Mouse (Mus musculus) myocyte (in vitro differentiated cells): ENCODE measurements around the gene Xpo1. TPM values are rescaled to one million over a fixed set of nuclear protein-coding genes. Genes with fewer than 3 reads are reported as not detected.
"Not testable (repeated sequence)": the region's sequence is repeated elsewhere in the genome, so short reads cannot be mapped to it uniquely, and the experiment has no call there.

Experiments used
- H3K27me3 ChIP-seq: one replicate; pipeline ENCODE4 v1.6.1; 2011; ENCODE audit not compliant: control insufficient read depth, insufficient read depth, insufficient read length
- H3K36me3 ChIP-seq: one replicate; pipeline ENCODE4 v1.6.1; 2011; ENCODE audit not compliant: control insufficient read depth, insufficient read depth
- H3K4me2 ChIP-seq: one replicate; pipeline ENCODE4 v1.6.1; 2011; ENCODE audit warnings: low read depth, control low read depth
- H3K4me3 ChIP-seq: one replicate; pipeline ENCODE4 v1.5.1; 2011; ENCODE audit warnings: mild to moderate bottlenecking, control low read depth, moderate library complexity
- H3K79me2 ChIP-seq: one replicate; pipeline ENCODE4 v1.6.1; 2011; ENCODE audit not compliant: control insufficient read depth, insufficient read depth
- H3ac ChIP-seq: one replicate; pipeline ENCODE4 v1.6.1; 2011; ENCODE audit not compliant: control insufficient read depth, insufficient read length
- CEBPB ChIP-seq: IDR thresholded peaks from 2 replicates; pipeline ENCODE4 v1.6.1; 2011; ENCODE audit warnings: mild to moderate bottlenecking, moderate library complexity; ENCODE audit not compliant: poor library complexity, insufficient read depth, severe bottlenecking
- E2F4 ChIP-seq: IDR thresholded peaks from one replicate; pipeline ENCODE4 v1.6.1; 2011; ENCODE audit warnings: mild to moderate bottlenecking, control low read depth, moderate library complexity; ENCODE audit not compliant: insufficient read depth
- MAX ChIP-seq: IDR thresholded peaks from one replicate; pipeline ENCODE4 v1.6.1; 2011; ENCODE audit warnings: low read depth, mild to moderate bottlenecking, control low read depth
- MYOD1 ChIP-seq, 3 experiments: IDR thresholded peaks; one replicate each; pipeline ENCODE4 v1.6.1; 2011; ENCODE audit warnings: control low read depth in 2 of 3, low read depth in 2 of 3, mild to moderate bottlenecking in 2 of 3, moderate library complexity in 1 of 3; ENCODE audit not compliant: insufficient read length in 2 of 3, control insufficient read depth in 1 of 3
- MYOG ChIP-seq, 3 experiments: IDR thresholded peaks; one replicate each; pipeline ENCODE4 v1.6.1; 2011; ENCODE audit warnings: control low read depth in 2 of 3, low read depth in 2 of 3, mild to moderate bottlenecking in 2 of 3; ENCODE audit not compliant: insufficient read length in 2 of 3, control insufficient read depth in 1 of 3, insufficient read depth in 1 of 3
- POLR2A ChIP-seq: IDR thresholded peaks from one replicate; pipeline ENCODE4 v1.6.1; 2011; ENCODE audit warnings: low read depth, mild to moderate bottlenecking, control low read depth, moderate library complexity; ENCODE audit not compliant: insufficient read length
- POLR2AphosphoS2 ChIP-seq: IDR thresholded peaks from one replicate; pipeline ENCODE4 v1.6.1; 2011; ENCODE audit warnings: low read depth, control low read depth; ENCODE audit not compliant: insufficient read length
- REST ChIP-seq: IDR thresholded peaks from one replicate; pipeline ENCODE4 v1.6.1; 2011; ENCODE audit warnings: mild to moderate bottlenecking, control low read depth, moderate library complexity; ENCODE audit not compliant: insufficient read depth, insufficient read length
- SRF ChIP-seq: IDR thresholded peaks from one replicate; pipeline ENCODE4 v1.6.1; 2011; ENCODE audit warnings: low read depth; ENCODE audit not compliant: control insufficient read depth, insufficient read length
- TCF12 ChIP-seq: IDR thresholded peaks from one replicate; pipeline ENCODE4 v1.6.1; 2011; ENCODE audit warnings: mild to moderate bottlenecking, control low read depth; ENCODE audit not compliant: poor library complexity, insufficient read depth, severe bottlenecking
- TCF3 ChIP-seq: IDR thresholded peaks from one replicate; pipeline ENCODE4 v1.6.1; 2011; ENCODE audit warnings: low read depth, control low read depth; ENCODE audit not compliant: insufficient read length
- USF1 ChIP-seq: IDR thresholded peaks from one replicate; pipeline ENCODE4 v1.6.1; 2011; ENCODE audit warnings: low read depth, mild to moderate bottlenecking, control low read depth, moderate library complexity
- polyA plus RNA-seq: library from polyadenylated mRNA; unstranded; fragments of >200 nt; fragmentation: generic; extraction: Trizol; gene quantifications from one replicate; pipeline ENCODE4 v1.2.1, GENCODE M21; 2012; ENCODE audit warnings: missing spikeins

Gene Xpo1
- polyA plus RNA-seq, 1 experiment = 20.8 TPM

DNA sequence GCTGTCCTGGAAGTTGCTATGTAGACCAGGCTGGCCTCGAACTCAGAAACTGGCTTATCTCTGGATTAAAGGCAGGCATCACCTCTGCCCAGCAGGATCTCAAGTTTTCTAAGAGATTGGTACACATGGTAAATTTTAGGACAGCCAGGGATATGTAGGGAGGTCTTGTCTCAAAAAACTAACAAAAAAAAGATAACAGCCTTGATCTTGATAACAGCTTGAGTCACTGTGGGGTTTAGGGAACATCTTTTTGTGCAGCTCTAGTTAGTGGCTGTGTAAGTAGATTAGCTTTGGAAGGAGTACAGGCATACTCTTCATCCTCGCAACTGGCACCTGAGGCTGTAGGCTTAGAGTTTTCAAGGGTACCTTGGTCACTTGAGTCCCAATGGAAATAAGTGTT lies 41.5 kb downstream of the Xpo1 start:
- Histone ChIP-seq H3K27me3 (no peaks in the 10 kb centered on the region), H3K79me2 (no peaks in the 10 kb centered on the region), H3ac (no peak overlapping the region), H3K36me3 (peaks cover 62% of the 10 kb centered on the region), H3K4me3 (no peak overlapping the region), H3K4me2 (no peak overlapping the region)
- TF ChIP-seq REST (no peak), MYOD1 (IDR thresholded peaks at IDR 0.05; ENCODE audit: control insufficient read depth in 1 of 3, insufficient read length in 2 of 3, low read depth in 2 of 3) (no peak), TCF12 (no peak), POLR2A (no peak), USF1 (no peak), CEBPB (no peak), MAX (no peak), E2F4 (no peak), POLR2AphosphoS2 (no peak), MYOG (IDR thresholded peaks at IDR 0.05; ENCODE audit: control insufficient read depth in 1 of 3, insufficient read depth in 1 of 3, insufficient read length in 2 of 3, low read depth in 2 of 3) (no peak), TCF3 (no peak), SRF (no peak)

DNA sequence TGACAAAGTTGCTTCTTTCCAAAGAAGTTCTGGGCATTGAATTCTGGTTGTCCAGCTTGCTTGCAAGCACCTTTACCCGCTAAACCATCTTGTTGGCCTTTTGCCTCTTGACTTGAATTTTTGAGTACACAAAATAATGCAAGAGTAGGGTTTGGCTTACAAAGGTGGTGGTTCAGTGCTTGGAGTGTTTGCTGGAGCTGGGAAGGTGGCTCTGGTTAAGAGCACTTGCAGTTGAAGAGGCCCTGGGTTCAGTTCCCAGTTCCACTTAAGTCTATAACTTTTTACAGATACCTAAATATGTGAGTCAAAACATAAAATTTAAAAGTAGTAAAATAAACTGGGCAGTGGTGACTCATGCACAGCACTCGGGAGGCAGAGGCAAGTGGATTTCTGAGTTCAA lies 42.5 kb downstream of the Xpo1 start:
- H3K36me3 ChIP-seq = peaks cover 54% of the 10 kb centered on the region
- H3K4me3 ChIP-seq = no peak overlapping the region
- no peak overlapping the region for H3K4me2 ChIP-seq
- H3K79me2 ChIP-seq = no peaks in the 10 kb centered on the region
- TF ChIP-seq MYOD1 (IDR thresholded peaks at IDR 0.05; ENCODE audit: control insufficient read depth in 1 of 3, insufficient read length in 2 of 3, low read depth in 2 of 3) = no peak
- no peak for TF ChIP-seq CEBPB
- TF ChIP-seq TCF3 = no peak
- no peak for TF ChIP-seq USF1
- no peak for TF ChIP-seq SRF
- TF ChIP-seq POLR2A = no peak
- no peaks in the 10 kb centered on the region for H3K27me3 ChIP-seq
- H3ac ChIP-seq = no peak overlapping the region

DNA sequence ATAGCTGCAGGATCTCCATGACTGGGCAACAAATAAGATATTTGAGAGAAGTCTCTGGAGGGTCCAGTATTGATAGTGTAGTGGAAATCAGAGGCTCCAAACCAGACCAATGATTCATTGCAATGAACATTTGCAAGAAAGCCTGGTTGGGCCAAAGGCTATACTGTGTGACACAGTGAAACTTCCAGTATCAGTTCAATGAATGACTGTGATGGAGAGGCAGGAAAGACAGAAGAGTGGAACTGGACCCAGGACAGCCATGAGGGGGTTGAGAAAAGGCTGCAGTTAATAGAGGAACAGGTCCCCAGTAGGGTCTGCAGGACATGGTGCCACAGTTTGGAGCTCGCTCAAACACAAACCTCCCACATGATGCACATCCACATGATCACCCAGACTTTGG lies 44.1 kb downstream of the Xpo1 start:
- TF ChIP-seq SRF (no peak), MYOD1 (IDR thresholded peaks at IDR 0.05; ENCODE audit: control insufficient read depth in 1 of 3, insufficient read length in 2 of 3, low read depth in 2 of 3) (no peak), E2F4 (no peak), MAX (no peak), USF1 (no peak), REST (no peak), TCF12 (no peak), TCF3 (no peak)
- Histone ChIP-seq H3K27me3 (no peaks in the 10 kb centered on the region), H3K79me2 (no peaks in the 10 kb centered on the region)

DNA sequence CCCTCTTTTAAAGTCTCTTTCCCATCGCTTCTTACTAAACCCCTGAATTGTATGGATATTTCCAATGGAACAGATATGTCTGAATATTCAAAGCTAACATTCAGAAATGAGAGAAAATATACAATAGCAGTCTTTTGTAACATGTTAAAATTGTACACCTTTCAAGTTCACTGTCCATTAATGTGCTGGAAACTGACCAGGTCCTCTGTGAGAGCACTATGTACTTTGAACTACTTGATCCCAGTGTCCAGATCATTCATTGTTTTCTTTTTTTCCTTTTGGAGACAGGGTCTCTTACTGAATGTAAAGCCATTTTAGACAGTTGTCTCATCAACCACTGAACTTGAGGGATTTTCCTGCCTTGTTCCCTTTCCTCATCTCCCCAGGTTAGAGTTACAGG lies 47.3 kb downstream of the Xpo1 start:
- TF ChIP-seq MAX = no peak
- no peak for TF ChIP-seq SRF
- TF ChIP-seq POLR2A = no peak
- TF ChIP-seq CEBPB = no peak
- TF ChIP-seq TCF12 = no peak
- TF ChIP-seq POLR2AphosphoS2 = no peak
- TF ChIP-seq REST = no peak
- TF ChIP-seq TCF3 = no peak
- TF ChIP-seq MYOG (IDR thresholded peaks at IDR 0.05; ENCODE audit: control insufficient read depth in 1 of 3, insufficient read depth in 1 of 3, insufficient read length in 2 of 3, low read depth in 2 of 3) = no peak
- no peak for TF ChIP-seq MYOD1 (IDR thresholded peaks at IDR 0.05; ENCODE audit: control insufficient read depth in 1 of 3, insufficient read length in 2 of 3, low read depth in 2 of 3)
- no peak for TF ChIP-seq E2F4
- TF ChIP-seq USF1 = no peak

More for the DNA sequence above, 44.1 kb downstream of the Xpo1 start:
- Histone ChIP-seq H3ac (no peak overlapping the region), H3K4me3 (no peak overlapping the region), H3K4me2 (no peak overlapping the region), H3K36me3 (peaks cover 39% of the 10 kb centered on the region)

DNA sequence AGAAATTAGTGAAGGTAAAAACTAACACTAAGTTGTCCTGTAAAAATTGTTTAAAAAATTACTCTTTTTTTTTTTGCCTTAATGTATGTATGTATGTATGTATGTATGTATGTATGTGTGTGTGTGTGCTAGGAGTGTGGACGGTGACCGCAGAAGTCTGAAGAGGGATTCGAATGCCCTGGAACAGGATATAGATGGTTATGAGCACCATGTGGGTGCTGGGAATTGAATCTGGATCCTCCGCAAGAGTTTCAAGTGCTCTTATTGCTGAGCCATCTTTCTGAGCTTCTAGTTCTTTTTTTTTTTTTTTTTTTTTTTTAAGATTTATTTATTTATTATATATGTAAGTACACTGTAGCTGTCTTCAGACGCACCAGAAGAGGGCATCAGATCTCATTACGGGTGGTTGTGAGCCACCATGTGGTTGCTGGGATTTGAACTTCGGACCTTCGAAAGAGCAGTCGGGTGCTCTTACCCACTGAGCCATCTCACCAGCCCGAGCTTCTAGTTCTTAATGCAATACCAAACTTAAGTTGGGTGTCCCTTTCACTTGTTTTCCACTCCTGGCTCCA lies 49.3 kb downstream of the Xpo1 start:
- Histone ChIP-seq H3K4me2 (peak overlapping the region; percentile 79), H3K4me3 (peak overlapping the region; percentile 82), H3K79me2 (peaks cover 33% of the 10 kb centered on the region), H3ac (peak overlapping the region; percentile 86)
- not testable (repeated sequence) for H3K27me3 ChIP-seq, H3K36me3 ChIP-seq

More for the DNA sequence above, 47.3 kb downstream of the Xpo1 start:
- H3K79me2 ChIP-seq = peaks cover 12% of the 10 kb centered on the region
- H3K4me2 ChIP-seq = no peak overlapping the region
- H3K36me3 ChIP-seq = peaks cover 8% of the 10 kb centered on the region
- H3ac ChIP-seq = no peak overlapping the region
- H3K4me3 ChIP-seq = no peak overlapping the region
- H3K27me3 ChIP-seq = no peaks in the 10 kb centered on the region
